Mouse (Mus musculus) c-Kit-positive CD71-positive TER-119-negative erythroid progenitor cells, embryonic 14.5 days (primary cell): ENCODE measurements at regions not wholly inside any gene's neighbourhood (a gene's known extent, or its start where the extent isn't known, plus 50 kb on each side); places are given as distances from the start of the nearest gene placed in this dataset.
A peak's percentile ranks its signal among the peaks of the same experiment; 100 is the strongest.

ENCODE experiments used
- DNase-seq: peaks from one replicate; pipeline ENCODE4 v3.0.0-alpha.2; 2013; ENCODE audit warnings: low read depth

DNA sequence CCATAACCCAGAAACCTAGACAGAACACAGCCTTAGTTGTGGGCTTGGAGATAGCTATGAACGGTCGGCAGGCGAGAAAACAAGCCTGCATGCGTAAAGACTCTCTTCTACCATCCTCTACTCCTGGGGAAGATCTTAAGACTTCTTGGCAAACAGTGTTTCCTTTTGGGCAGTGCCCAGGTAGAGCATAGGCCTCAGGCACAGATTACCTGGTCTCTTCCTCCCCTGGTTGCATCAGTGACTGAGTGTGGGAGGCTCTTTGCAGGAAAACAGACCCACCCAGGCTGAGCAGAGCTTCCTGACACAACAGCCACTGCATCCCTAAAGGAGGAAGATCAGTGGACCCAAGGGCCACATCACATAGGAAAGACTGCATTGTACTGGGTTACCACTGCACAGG, 85.8 kb upstream of the Zmiz1 start:
- DNase-seq, result no peak

DNA sequence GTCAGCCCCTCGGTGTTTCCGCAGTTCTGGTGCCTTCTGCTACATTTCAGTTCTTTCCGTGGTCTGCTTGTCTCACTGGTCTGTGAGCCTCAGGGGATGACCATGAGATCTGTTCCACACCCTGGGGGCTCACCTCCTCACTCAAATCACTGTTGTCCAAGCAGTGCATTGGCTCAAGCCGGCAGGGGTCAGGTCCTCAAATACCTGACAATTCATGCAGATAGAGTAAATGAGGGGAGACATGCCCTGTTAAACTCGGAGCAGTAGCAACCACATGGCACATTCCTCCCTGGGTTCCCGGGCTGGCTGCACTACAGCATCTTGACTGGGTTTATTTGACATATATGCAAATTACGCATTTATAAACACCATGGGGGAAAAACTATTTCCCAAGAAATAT, 84.0 kb upstream of the Zmiz1 start:
- DNase-seq, result no peak

DNA sequence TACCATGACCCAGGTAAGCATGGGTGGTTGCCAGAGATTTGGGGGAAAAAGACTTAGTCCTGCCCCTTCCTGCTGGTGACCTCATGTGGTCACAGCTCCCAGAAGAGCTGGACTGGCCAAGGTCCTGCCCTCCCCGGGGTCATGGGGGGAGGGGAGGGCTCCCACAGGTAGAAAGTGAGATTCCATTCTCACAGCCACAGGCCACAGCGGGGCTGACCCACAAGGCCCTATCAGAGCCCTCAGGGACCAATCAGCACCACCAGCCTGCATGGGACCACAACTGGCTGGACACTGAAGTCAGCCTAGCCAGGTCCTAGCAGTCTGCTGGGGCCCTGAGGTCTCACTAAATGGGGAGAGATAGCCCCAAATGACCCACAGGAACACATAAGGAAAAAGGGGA, 81.9 kb upstream of the Zmiz1 start:
- DNase-seq, result no peak

DNA sequence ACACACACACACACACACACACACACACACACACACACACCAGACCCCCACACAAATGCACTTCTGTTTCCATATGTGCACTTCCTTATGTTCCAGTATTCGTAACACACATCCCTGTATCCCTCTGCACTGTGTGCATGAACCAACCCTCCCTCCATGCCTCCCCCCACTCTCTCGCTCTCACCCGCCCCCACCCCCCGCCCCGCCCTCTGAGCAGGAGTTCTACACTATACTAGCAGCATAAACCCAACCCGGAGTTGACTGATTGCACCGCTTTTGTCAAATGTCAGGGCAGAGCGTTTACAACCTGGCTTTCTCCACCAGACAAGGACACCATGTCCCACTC, 81.5 kb upstream of the Zmiz1 start:
- no peak for DNase-seq

DNA sequence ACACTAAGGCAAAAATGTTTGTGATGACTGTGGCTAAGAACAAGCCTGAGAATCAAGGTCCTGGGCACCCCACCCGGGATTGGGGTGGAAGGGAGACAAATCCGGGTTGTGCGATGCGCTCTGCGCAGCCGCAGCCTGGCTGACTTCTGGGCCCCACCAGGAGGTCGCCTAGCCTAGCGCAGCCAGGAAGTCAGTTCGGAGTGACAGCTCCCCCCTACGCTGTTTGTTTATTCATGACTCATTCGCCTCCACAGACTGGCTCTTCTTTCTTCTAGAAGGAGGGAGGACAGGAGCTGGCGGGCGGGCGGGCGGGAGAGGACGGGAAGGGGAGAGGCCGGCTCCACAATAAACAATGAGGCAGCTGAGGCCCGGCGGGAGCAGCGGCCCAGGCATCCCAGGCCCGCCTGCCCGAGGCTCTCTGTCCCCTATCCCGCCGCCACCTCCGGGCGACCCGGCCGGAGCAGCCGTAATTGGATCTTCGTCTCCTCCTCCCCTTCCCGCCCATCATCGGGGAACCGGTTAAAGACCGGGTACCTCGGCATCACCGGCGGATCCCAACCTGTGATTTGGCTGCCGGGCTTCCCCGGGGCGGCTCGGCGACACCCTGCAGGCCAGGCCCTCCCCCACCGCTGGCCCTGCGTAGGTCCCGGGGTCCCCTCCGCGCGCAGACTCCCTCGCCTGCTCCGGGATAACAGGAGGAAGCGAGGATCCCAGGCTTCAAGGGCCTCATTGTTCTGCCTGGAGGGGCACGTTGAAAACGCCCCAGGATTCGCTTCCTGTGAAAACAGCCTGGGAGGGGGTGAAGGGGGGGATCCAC, 80.9 kb upstream of the Zmiz1 start:
- DNase-seq, result no peak

DNA sequence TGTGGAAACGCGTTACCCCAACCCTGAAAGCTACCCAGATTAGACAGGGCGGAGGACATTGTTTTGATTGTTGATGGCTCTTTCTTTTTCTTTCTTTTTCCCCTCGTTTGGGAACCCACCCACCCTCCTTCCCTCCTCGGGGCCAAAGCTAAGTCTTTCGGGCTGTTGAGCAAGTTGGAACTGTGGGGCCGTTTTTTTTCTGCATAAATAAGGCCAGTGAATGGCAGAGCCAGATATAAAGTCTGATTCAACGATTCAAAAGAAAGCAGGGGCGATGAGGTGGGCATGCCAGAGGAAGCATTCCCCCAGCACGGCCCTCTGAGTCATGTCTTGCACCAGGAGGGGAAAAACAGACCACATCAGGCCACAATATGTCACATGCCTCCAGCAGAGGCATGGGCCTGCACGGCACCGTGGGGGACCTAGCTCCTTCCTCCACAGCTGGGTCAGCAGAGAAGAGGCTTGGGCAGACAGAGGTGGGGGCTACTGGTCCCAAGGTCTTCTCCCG, 80.2 kb upstream of the Zmiz1 start:
- DNase-seq, result no peak

DNA sequence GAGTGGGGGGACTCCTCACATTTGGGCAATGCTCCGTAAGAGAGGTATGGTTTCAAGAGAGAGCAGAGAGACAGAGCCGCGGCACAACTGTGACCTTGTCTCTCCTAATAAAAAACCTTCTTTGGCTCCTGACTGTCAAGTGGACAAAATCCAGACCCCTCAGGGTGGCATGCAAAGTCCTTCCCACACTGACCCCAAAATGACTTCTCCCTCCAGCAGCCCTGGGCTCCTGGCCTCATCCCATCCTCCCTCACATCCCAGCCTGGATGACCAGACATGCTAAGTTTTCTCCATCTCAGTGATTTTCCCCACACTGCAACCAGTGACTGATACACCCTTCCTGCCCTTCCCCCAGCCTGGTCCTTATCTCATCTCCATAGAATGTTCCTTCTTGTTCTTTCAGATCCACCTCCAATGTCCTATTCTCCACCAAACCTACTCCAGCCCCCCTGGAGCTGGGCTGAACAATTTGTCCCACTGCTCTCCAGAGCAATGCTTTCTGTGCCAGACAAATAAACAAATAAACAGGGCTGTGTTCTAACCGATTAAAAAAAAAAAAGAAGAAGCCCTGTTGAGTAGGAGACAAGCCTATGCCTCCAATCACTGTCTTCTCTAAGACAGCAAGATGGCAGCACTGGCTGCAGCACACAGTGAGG, 75.7 kb upstream of the Zmiz1 start:
- DNase-seq, result no peak

DNA sequence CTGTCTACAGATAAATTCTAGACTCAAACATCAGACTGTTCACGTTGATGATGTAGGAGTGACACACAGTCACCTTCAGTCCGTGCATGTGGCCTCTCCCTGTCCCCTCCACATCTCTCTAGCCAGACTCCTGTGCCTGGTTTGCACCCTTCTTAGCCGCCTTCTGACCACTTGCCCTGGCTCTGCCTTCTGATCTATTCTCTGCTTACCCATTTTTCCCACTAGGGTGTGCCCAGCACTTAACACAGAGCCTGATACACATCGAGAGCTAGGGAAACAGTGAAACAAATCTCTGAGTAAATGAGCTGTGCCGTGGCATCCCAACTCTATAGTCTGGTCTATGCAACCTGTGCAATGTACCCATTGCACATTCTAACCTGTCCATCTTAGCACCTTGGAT, 73.3 kb upstream of the Zmiz1 start:
- no peak for DNase-seq

DNA sequence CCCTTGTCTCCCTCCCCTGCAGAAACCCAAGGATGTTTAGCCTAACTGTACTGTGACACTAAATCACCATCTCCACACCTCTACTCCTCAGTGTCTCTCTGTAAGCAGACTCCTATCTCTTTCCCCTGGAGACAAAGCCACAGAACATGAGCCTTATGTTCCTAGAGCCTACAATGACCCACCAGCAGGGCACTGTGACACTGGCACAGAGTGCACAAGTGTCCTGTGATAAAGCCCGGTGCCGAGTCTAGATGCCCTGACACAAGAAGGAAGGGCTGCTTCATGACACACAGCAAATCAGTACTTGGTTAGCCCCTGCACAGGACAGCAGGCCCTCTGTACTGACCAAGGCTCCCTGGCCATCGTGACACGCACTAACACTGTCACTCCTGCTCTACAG, 71.2 kb upstream of the Zmiz1 start:
- DNase-seq, result no peak

DNA sequence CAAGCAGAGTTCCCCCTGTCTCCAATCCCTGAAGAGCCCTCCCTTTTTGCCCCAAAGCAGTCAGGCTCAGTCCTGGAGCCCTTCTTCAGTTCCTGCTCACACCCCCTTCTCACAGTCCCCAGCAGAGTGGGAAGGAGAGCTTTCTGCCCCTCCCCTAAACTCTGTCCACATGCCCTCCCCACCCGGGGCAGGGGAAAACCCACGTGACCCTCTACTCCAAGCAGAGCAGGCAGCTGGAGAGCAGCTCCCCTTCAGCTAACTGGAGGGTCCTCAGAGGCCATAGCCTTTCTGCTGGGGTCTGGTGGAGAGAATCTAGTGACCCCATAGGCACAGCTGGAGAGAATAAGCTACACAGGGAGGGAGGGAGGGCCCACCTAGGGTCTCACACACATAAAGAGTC, 69.7 kb upstream of the Zmiz1 start:
- DNase-seq, result no peak

DNA sequence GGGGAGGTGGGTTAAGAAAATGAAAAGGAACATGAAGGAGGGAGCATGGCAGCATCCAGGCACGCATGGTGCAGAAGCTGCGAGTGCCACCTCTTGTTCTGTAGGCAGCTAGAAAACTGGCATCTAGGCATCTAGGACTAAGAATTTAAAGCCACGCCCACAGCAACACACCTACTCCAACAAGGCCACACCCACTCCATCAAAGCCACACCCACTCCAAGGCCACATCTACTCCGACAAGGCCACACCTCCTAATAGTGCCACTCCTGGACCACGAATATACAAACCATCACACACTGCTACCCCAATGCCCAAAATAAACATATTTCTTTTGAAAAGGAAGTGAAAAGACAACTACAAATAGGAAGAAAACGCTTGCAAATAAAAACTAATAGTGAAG, 66.6 kb upstream of the Zmiz1 start:
- peak; percentile 70 for DNase-seq

DNA sequence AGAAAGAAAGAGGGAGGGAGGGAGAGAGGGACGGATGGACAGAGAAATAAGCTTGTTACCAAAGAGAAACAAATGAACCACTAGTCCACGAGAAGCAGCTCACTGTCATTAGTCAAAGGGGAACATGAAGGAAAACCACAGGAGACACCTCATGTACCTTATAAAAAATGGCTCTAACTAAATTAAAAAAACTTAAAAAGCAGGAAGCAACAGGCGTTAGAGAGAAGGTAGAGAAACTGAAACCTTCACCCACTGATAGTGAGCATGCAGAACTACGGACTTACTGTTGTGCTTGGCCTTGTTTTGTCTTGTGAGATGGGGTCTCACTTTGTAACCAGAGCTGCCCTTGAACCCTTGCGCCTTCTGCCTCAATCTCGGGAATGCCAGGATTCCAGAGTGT, 66.0 kb upstream of the Zmiz1 start:
- no peak for DNase-seq

DNA sequence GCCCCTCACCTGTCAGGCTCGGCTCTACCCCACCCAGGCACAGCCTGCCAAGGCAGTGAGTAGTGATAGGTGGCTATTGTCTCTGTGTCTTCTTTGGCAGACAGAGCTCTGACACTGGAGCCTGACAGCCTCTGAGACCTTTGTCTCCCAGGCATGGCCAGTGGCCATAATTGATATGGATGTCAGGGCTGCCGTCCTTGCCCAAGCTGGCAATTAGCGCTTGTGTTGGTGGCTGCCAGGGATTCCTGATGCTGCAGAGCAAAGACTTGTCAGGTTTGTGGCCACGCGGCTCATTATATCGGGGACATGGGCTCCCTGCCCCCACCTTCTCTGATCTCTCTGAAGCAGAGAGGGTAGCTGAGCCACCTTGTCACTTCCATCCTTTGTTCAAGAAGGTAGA, 64.1 kb upstream of the Zmiz1 start:
- DNase-seq, result no peak

DNA sequence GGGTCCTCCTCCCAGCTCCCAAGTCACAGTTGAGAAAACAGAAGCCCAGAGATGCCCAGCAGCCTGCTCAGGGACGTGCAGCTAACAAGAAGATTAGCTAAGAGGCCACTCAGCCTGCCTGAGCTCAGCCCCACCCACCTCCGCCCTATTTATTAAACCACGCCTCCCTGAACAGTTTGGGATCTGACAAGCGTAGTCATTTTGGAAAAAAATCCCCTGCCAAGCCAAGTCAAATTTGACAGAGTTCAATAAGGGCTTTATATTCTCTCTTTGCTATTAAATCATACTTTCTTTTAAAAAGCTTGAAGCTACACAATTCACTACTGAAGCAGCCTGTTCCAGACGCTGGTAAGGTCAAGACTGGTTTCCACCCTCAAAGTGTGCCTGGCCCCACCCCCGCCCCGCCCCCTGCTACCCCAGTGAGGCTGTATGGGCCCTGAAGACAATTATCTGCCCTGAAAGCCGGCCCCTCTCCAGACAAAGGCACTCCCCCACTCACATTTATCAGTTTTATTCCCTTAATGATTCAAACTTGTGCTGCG, 61.9 kb upstream of the Zmiz1 start:
- DNase-seq, result peak; percentile 89

DNA sequence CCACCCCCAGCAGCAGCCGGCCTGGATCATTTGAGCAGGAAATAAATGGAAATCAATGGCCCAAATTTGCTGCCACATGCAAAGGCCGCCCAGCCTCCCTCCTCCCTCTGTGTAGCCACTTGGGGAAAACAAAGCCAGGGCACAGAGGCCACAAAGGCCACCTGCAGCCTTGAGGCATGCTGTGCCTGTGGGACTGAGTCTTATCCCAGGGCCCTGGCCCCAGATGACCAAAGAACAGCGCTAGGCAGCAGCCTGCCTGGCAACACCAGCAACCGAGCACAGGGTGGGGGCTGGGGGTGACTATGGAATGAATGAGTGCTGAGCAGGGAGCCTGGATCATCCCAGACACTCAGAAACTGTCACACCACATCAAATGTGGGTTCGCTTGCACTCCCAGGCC, 61.2 kb upstream of the Zmiz1 start:
- no peak for DNase-seq

DNA sequence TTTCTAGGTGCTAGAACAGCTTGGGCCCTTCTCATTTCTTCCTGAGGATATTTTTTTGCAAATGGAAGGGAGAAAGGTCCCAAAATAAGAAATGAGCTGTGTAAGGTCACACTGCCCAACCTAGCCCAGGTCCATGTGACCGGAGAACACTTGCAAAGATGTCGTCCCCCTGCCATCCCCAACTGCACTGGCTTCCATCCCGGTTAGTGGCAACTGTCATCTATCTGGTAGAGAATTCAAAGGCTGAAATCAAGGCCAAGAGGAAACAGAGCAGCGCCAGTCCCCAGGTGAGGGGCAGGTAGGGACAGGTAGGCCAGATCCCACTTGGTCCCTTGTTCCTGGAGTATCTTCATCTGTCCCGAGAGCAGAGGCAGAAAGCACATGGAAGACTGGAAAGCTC, 60.2 kb upstream of the Zmiz1 start:
- DNase-seq, result no peak

DNA sequence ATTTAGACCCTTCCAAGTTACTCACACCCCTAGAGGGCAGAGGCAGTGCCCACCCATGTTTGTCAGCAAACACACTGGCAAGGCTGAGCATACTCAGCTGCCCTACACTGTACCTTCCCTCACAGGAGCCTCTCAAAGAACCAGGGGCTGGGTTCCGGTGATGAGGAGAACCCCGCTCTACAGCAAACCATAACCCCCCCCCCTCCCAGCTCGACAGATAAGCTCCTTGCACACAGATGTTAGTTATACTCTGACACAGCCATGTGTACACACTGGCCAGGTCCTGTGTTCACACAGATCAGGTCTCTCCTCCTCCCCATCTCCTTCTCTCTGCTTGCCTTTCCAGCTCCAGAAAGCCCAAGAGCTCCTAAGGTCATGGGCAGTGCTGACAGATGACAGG, 59.7 kb upstream of the Zmiz1 start:
- no peak for DNase-seq

DNA sequence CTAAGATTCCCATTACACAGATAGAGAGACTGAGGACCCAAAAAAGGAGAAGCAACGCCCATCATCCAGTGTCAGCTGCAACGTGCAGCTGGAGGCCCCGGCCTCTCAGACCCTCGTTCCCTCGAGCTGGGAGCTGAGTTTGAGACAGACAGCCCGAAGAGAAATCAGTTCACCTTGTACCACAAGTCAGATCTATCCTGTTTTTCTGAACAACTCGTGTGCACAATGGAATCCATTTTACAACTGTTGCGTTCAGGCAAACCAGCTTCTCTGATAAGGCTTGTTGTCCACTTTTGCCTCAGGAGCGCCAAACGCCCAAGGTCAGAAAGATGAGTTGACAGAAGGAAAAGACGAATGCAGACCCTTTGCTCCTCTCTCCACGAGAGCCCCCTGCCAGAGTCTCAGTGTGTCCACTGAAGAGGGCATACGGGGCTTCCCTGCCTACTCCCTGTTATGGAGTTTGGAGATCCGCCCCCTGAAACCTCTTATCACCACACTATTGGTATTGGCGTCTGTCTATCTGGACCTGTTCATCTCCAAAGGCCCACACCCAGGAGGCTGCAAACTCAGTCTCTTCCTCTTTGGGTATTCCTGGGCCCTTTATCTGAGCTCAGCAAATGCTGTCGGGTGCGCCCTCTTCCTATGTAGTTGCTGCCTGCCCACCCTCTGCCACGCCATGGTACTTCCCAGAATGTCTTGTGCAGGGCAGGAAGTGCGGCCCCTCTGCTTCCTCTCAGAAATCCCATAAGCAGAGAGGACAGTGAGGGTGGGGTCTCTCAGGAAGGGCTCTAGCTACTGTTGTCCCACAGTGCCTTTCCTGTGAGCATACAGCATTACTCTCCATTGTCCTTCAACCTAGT, 57.7 kb upstream of the Zmiz1 start:
- peak; percentile 84 for DNase-seq

DNA sequence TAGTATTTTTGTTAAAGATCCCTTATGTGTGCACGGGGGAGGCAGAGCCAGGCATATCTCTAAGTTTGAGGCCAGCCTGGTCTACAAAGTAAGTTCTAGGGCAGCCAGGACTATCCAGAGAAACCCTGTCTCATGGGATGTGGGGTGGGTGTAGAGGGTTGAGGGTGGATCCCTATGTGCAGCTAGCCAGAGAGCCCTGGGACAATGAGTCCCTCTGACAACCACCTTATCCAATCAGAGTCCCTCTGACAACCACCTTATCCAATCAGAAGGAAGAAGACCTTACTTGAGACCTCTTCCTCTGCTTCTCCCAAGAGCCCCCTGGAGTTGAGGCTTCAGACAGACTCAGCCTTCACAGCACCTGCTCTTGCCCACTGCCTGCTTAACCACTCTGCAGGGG, 56.6 kb upstream of the Zmiz1 start:
- no peak for DNase-seq

DNA sequence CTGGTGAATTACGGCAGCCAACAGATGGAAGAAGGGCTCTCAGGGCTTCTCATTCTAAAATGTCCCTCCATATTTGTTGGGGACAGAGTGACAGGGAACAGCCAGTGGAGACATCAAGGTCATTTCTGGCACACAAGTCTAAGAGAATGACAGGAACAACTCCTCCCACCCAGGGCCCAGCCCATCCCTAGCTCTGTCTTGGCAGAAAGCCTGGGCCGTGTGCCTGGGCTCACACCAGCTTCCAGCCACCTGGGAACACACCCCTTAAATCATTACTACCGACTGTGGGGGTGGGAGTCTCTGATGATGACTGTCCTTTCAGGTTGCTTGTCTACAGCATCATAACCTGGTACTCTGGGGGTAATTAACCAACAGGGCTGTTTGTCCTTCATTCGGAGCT, 53.8 kb upstream of the Zmiz1 start:
- DNase-seq, result no peak

DNA sequence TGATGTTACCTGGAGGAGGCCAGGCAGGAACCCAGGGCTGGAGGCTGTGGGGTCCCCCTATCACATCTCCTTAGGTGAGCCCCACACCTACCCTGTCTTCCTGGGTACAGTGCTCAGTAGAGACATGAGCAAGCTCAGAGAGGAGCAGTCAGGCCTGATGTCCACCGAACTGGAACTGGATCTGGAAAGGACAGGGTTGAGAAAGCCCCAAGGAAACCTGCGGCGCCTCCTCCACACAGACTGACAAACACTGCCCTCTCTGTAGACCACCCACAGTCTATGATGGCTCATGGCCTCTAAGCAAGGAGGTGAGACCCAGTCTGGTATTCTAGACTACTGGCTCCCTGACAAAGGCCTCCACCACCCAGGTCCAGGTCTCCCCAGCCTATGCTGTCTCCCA, 52.9 kb upstream of the Zmiz1 start:
- no peak for DNase-seq

DNA sequence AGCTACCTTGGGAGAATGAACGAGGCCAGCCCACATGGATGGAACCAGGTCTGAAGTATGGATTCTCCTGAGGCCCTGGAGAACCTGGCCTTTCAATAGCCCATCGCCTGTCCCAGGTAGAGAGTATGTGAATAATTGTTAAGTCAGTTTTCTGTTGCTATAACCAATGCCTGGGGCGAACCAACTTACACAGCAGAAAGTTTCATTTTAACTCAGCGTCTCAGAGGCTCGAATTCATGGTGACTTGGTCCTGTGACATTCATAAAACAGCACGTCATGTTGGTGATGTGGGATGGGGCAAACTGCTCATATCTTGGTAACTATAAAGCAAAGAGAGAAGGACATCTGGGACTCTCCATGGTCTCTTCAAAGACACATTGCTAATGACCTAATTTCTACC, 52.4 kb upstream of the Zmiz1 start:
- no peak for DNase-seq

DNA sequence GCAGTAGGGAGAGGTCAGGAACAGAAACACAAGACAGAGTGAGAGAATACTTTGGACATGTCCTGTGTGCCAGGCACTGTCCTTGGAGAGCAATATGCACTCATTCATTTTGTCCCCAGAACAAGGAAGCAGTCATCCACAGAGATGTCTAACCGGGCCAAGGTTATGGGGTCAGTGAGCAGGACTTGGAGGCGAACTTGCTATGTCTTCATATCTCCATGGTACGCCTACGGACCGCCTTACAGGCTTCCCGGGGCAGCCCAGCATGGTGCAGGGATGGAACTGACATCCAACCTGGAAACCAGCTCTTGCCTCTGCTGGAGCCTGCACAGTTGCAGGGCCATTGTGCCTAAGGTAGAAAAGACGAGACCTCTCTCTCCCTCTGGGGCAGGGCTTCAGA, 51.9 kb upstream of the Zmiz1 start:
- DNase-seq, result no peak
